Mouse (Mus musculus): ENCODE measurements at regions not wholly inside any gene's neighbourhood (a gene's known extent, or its start where the extent isn't known, plus 50 kb on each side); places are given as distances from the start of the nearest gene placed in this dataset.

GRCm38 (mm10) chr10:96788352-96789016 is 171.7 kb downstream of the Btg1 start:
- H3K27ac ChIP-seq: no peak overlapping the region
- no peak overlapping the region for H3K4me2 ChIP-seq
- H3K4me1 ChIP-seq (replicated peaks): peaks cover 9% of the 10 kb centered on the region
- no peak for ATAC-seq (ENCODE audit: insufficient number of reproducible peaks, insufficient read depth, low FRiP score, low TSS enrichment, low read depth)
- no peaks in the 10 kb centered on the region for H3K36me3 ChIP-seq
- H3K9me3 ChIP-seq: no peaks in the 10 kb centered on the region
- WGBS: 84% methylated on average over 8 of the region's 8 CpGs
- H3K9ac ChIP-seq (replicated peaks): no peak overlapping the region
- H3K27me3 ChIP-seq: no peaks in the 10 kb centered on the region
- no peak overlapping the region for H3K4me3 ChIP-seq (replicated peaks)

- no peak overlapping the region for H3K4me2 ChIP-seq
- H3K27me3 ChIP-seq: no peaks in the 10 kb centered on the region
- no peaks in the 10 kb centered on the region for H3K4me1 ChIP-seq (replicated peaks)
- no peak overlapping the region for H3K4me3 ChIP-seq (replicated peaks)
- WGBS: 83% methylated on average over 6 of the region's 6 CpGs
- no peak for ATAC-seq (ENCODE audit: insufficient number of reproducible peaks, insufficient read depth, low FRiP score, low TSS enrichment, low read depth)
- no peaks in the 10 kb centered on the region for H3K9me3 ChIP-seq
- no peaks in the 10 kb centered on the region for H3K36me3 ChIP-seq
- no peak overlapping the region for H3K9ac ChIP-seq (replicated peaks)
- H3K27ac ChIP-seq: no peak overlapping the region
Observed at GRCm38 (mm10) chr10:96797116-96797515, 180.3 kb downstream of the Btg1 start.

GRCm38 (mm10) chr10:96800801-96801200 is 184.0 kb downstream of the Btg1 start:
- Histone ChIP-seq H3K36me3 (no peaks in the 10 kb centered on the region), H3K27ac (no peak overlapping the region), H3K9me3 (no peaks in the 10 kb centered on the region), H3K4me3 (replicated peaks) (no peak overlapping the region), H3K4me1 (replicated peaks) (no peaks in the 10 kb centered on the region), H3K9ac (replicated peaks) (no peak overlapping the region), H3K27me3 (no peaks in the 10 kb centered on the region), H3K4me2 (no peak overlapping the region)
- WGBS: 94% methylated on average over 3 of the region's 3 CpGs
- no peak for ATAC-seq (ENCODE audit: insufficient number of reproducible peaks, insufficient read depth, low FRiP score, low TSS enrichment, low read depth)

GRCm38 (mm10) chr10:96804030-96804784 is 187.4 kb downstream of the Btg1 start:
- H3K9me3 ChIP-seq: no peaks in the 10 kb centered on the region
- no peaks in the 10 kb centered on the region for H3K36me3 ChIP-seq
- no peaks in the 10 kb centered on the region for H3K27me3 ChIP-seq
- ATAC-seq (ENCODE audit: insufficient number of reproducible peaks, insufficient read depth, low FRiP score, low TSS enrichment, low read depth): no peak
- H3K4me3 ChIP-seq (replicated peaks): no peak overlapping the region
- no peak overlapping the region for H3K9ac ChIP-seq (replicated peaks)
- no peak overlapping the region for H3K4me2 ChIP-seq
- no peak overlapping the region for H3K27ac ChIP-seq
- 43% methylated on average over 7 of the region's 7 CpGs for WGBS
- H3K4me1 ChIP-seq (replicated peaks): no peaks in the 10 kb centered on the region

GRCm38 (mm10) chr10:96806579-96806978 is 189.8 kb downstream of the Btg1 start:
- WGBS: 74% methylated on average over 7 of the region's 7 CpGs
- no peaks in the 10 kb centered on the region for H3K36me3 ChIP-seq

GRCm38 (mm10) chr10:96821852-96822251 is 205.0 kb downstream of the Btg1 start:
- Histone ChIP-seq H3K27ac (peak overlapping the region; percentile 67), H3K4me2 (no peak overlapping the region), H3K9me3 (no peaks in the 10 kb centered on the region), H3K27me3 (no peaks in the 10 kb centered on the region), H3K36me3 (no peaks in the 10 kb centered on the region), H3K4me3 (replicated peaks) (no peak overlapping the region), H3K4me1 (replicated peaks) (peaks cover 40% of the 10 kb centered on the region), H3K9ac (replicated peaks) (no peak overlapping the region)
- WGBS: 50% methylated on average over 1 of the region's 1 CpGs
- no peak for ATAC-seq (ENCODE audit: insufficient number of reproducible peaks, insufficient read depth, low FRiP score, low TSS enrichment, low read depth)

More at GRCm38 (mm10) chr10:96806579-96806978, 189.8 kb downstream of the Btg1 start:
- H3K27me3 ChIP-seq: no peaks in the 10 kb centered on the region
- no peak overlapping the region for H3K9ac ChIP-seq (replicated peaks)
- H3K4me2 ChIP-seq: no peak overlapping the region
- ATAC-seq (ENCODE audit: insufficient number of reproducible peaks, insufficient read depth, low FRiP score, low TSS enrichment, low read depth): no peak; the same call in 1 of the 2 replicates
- H3K27ac ChIP-seq: no peak overlapping the region
- H3K9me3 ChIP-seq: no peaks in the 10 kb centered on the region
- no peak overlapping the region for H3K4me3 ChIP-seq (replicated peaks)
- no peaks in the 10 kb centered on the region for H3K4me1 ChIP-seq (replicated peaks)

- no peak overlapping the region for H3K9ac ChIP-seq (replicated peaks)
- no peak for ATAC-seq (ENCODE audit: insufficient number of reproducible peaks, insufficient read depth, low FRiP score, low TSS enrichment, low read depth)
- WGBS: 24% methylated on average over 7 of the region's 7 CpGs
- no peak overlapping the region for H3K4me3 ChIP-seq (replicated peaks)
- H3K36me3 ChIP-seq: no peaks in the 10 kb centered on the region
- no peaks in the 10 kb centered on the region for H3K27me3 ChIP-seq
- H3K4me2 ChIP-seq: no peak overlapping the region
- peak overlapping the region; percentile 67 for H3K27ac ChIP-seq
- H3K4me1 ChIP-seq (replicated peaks): peaks cover 43% of the 10 kb centered on the region
- no peaks in the 10 kb centered on the region for H3K9me3 ChIP-seq
Observed at GRCm38 (mm10) chr10:96822344-96823335, 205.8 kb downstream of the Btg1 start.

GRCm38 (mm10) chr10:96826234-96826788 is 209.5 kb downstream of the Btg1 start:
- no peaks in the 10 kb centered on the region for H3K9me3 ChIP-seq
- H3K4me2 ChIP-seq: peak overlapping the region; percentile 36
- H3K36me3 ChIP-seq: no peaks in the 10 kb centered on the region
- WGBS: 12% methylated on average over 7 of the region's 7 CpGs
- H3K4me3 ChIP-seq (replicated peaks): no peak overlapping the region
- H3K27ac ChIP-seq: peak overlapping the region; percentile 72
- H3K9ac ChIP-seq (replicated peaks): no peak overlapping the region
- H3K27me3 ChIP-seq: no peaks in the 10 kb centered on the region
- no peak for ATAC-seq (ENCODE audit: insufficient number of reproducible peaks, insufficient read depth, low FRiP score, low TSS enrichment, low read depth)
- peaks cover 43% of the 10 kb centered on the region for H3K4me1 ChIP-seq (replicated peaks)

- peaks cover 33% of the 10 kb centered on the region for H3K4me1 ChIP-seq (replicated peaks)
- H3K27me3 ChIP-seq: no peaks in the 10 kb centered on the region
- H3K4me2 ChIP-seq: no peak overlapping the region
- no peaks in the 10 kb centered on the region for H3K9me3 ChIP-seq
- no peaks in the 10 kb centered on the region for H3K36me3 ChIP-seq
- 85% methylated on average over 5 of the region's 5 CpGs for WGBS
- no peak overlapping the region for H3K4me3 ChIP-seq (replicated peaks)
- H3K27ac ChIP-seq: no peak overlapping the region
- no peak overlapping the region for H3K9ac ChIP-seq (replicated peaks)
- no peak for ATAC-seq (ENCODE audit: insufficient number of reproducible peaks, insufficient read depth, low FRiP score, low TSS enrichment, low read depth)
Observed at GRCm38 (mm10) chr10:96827971-96828370, 211.2 kb downstream of the Btg1 start.

- H3K4me3 ChIP-seq (replicated peaks): no peak overlapping the region
- peaks cover 28% of the 10 kb centered on the region for H3K4me1 ChIP-seq (replicated peaks)
- H3K27ac ChIP-seq: no peak overlapping the region
- H3K4me2 ChIP-seq: no peak overlapping the region
- no peaks in the 10 kb centered on the region for H3K36me3 ChIP-seq
- H3K27me3 ChIP-seq: no peaks in the 10 kb centered on the region
- WGBS: 84% methylated on average over 7 of the region's 7 CpGs
- no peak overlapping the region for H3K9ac ChIP-seq (replicated peaks)
- no peak for ATAC-seq (ENCODE audit: insufficient number of reproducible peaks, insufficient read depth, low FRiP score, low TSS enrichment, low read depth)
- H3K9me3 ChIP-seq: no peaks in the 10 kb centered on the region
Observed at GRCm38 (mm10) chr10:96828581-96829246, 211.9 kb downstream of the Btg1 start.

Measured in limb, embryonic 12.5 days (tissue).